Mouse (Mus musculus) frontal cortex, adult 2 months (tissue): ENCODE measurements around the gene Bcat2. TPM values are rescaled to one million over a fixed set of nuclear protein-coding genes. Genes with fewer than 3 reads are reported as not detected.

Source experiments
- polyA plus RNA-seq: library from polyadenylated mRNA; depleted of rRNA; stranded (reverse); fragments of >200 nt; gene quantifications from 2 replicates; pipeline ENCODE4 v1.2.3, GENCODE M21; 2012; rRNA removed

The Bcat2 gene
- polyA plus RNA-seq, 1 experiment, result 22.6 TPM

Other genes with a start within 250 kb of the Bcat2 start
- gene Trpm4, start 236.4 kb upstream of the Bcat2 start, polyA plus RNA-seq, result 22.6 and 24.5 TPM in 2 replicates
- 0.60 and 0.61 TPM in 2 replicates for gene Hrc, start 234.9 kb upstream of the Bcat2 start, polyA plus RNA-seq
- 114 and 126 TPM in 2 replicates for gene Ppfia3, start 203.1 kb upstream of the Bcat2 start, polyA plus RNA-seq
- 241 and 267 TPM in 2 replicates for gene Lin7b, start 199.6 kb upstream of the Bcat2 start, polyA plus RNA-seq
- 854 and 909 TPM in 2 replicates for gene Snrnp70, start 174.4 kb upstream of the Bcat2 start, polyA plus RNA-seq
- gene Kcna7, start 164.5 kb upstream of the Bcat2 start, polyA plus RNA-seq, result 0.06 TPM in 1 of 2 replicates, not detected in the other
- gene Ntf5, start 156.5 kb upstream of the Bcat2 start, polyA plus RNA-seq, result 0.12 and 0.23 TPM in 2 replicates
- not detected in 2 replicates for gene Lhb, start 149.3 kb upstream of the Bcat2 start, polyA plus RNA-seq
- 20.5 and 20.9 TPM in 2 replicates for gene Gys1, start 135.3 kb upstream of the Bcat2 start, polyA plus RNA-seq
- gene Ruvbl2, start 132.1 kb upstream of the Bcat2 start, polyA plus RNA-seq, result 46.9 and 47.2 TPM in 2 replicates
- 647 and 719 TPM in 2 replicates for gene Ftl1, start 110.3 kb upstream of the Bcat2 start, polyA plus RNA-seq
- gene Bax, start 103.3 kb upstream of the Bcat2 start, polyA plus RNA-seq, result 108 and 110 TPM in 2 replicates
- gene Tulp2, start 88.3 kb upstream of the Bcat2 start, polyA plus RNA-seq, result 0.12 and 0.17 TPM in 2 replicates
- gene Gm45808, start 83.3 kb upstream of the Bcat2 start, polyA plus RNA-seq, result 0.23 TPM in 1 of 2 replicates, not detected in the other
- gene Dhdh, start 81.3 kb upstream of the Bcat2 start, polyA plus RNA-seq, result 8.0 and 8.8 TPM in 2 replicates
- gene Nucb1, start 59.7 kb upstream of the Bcat2 start, polyA plus RNA-seq, result 88.5 and 103 TPM in 2 replicates
- 19.9 and 20.3 TPM in 2 replicates for gene Ppp1r15a, start 43.9 kb upstream of the Bcat2 start, polyA plus RNA-seq
- gene Plekha4, start 43.8 kb upstream of the Bcat2 start, polyA plus RNA-seq, result 5.4 and 8.5 TPM in 2 replicates
- 0.34 and 0.53 TPM in 2 replicates for gene Hsd17b14, start 15.3 kb upstream of the Bcat2 start, polyA plus RNA-seq
- not detected in 2 replicates for gene Fgf21, start 45.3 kb downstream of the Bcat2 start, polyA plus RNA-seq
- 0.08 TPM in 2 replicates for gene Fut1, start 47.1 kb downstream of the Bcat2 start, polyA plus RNA-seq
- 0.08 and 0.10 TPM in 2 replicates for gene Izumo1, start 51.7 kb downstream of the Bcat2 start, polyA plus RNA-seq
- gene Rasip1, start 57.3 kb downstream of the Bcat2 start, polyA plus RNA-seq, result 7.2 and 7.3 TPM in 2 replicates
- 5.9 and 6.6 TPM in 2 replicates for gene Mamstr, start 69.8 kb downstream of the Bcat2 start, polyA plus RNA-seq
- 0.13 and 0.16 TPM in 2 replicates for gene Fut2, start 96.2 kb downstream of the Bcat2 start, polyA plus RNA-seq
- 1.7 and 4.7 TPM in 2 replicates for gene Ntn5, start 113.9 kb downstream of the Bcat2 start, polyA plus RNA-seq
- gene Sec1, start 124.2 kb downstream of the Bcat2 start, polyA plus RNA-seq, result 1.4 TPM in 2 replicates
- 283 and 318 TPM in 2 replicates for gene Car11, start 129.7 kb downstream of the Bcat2 start, polyA plus RNA-seq
- 208 and 221 TPM in 2 replicates for gene Dbp, start 134.9 kb downstream of the Bcat2 start, polyA plus RNA-seq
- 280 and 304 TPM in 2 replicates for gene Rpl18, start 145.3 kb downstream of the Bcat2 start, polyA plus RNA-seq
- 22.4 and 23.3 TPM in 2 replicates for gene Sphk2, start 147.8 kb downstream of the Bcat2 start, polyA plus RNA-seq
- gene Fam83e, start 151.1 kb downstream of the Bcat2 start, polyA plus RNA-seq, result 0.18 and 0.21 TPM in 2 replicates
- not detected in 2 replicates for gene Spaca4, start 155.7 kb downstream of the Bcat2 start, polyA plus RNA-seq
- 170 and 198 TPM in 2 replicates for gene Lmtk3, start 213.6 kb downstream of the Bcat2 start, polyA plus RNA-seq
- gene Sult2b1, start 214.5 kb downstream of the Bcat2 start, polyA plus RNA-seq, result 15.2 and 17.7 TPM in 2 replicates
- gene Cyth2, start 244.4 kb downstream of the Bcat2 start, polyA plus RNA-seq, result 158 and 167 TPM in 2 replicates